Mouse (Mus musculus): ENCODE results near the gene Pigo. TPM values are rescaled to one million over a fixed set of nuclear protein-coding genes. Genes with fewer than 3 reads are reported as not detected.
"Not testable (repeated sequence)": the region's sequence is repeated elsewhere in the genome, so short reads cannot be mapped to it uniquely, and the experiment has no call there.

Pigo gene
- polyA plus RNA-seq, 1 experiment from 2014 or later: 22.2 TPM

GRCm38 (mm10) chr4:43010161-43011038 is 15.2 kb downstream of the Pigo start, which contains the start of gene Fancg:
Gene Fancg (minus strand): TSS chr4:43010506.
- peak; percentile 85 for DNase-seq (ENCODE audit: extremely low spot score, low spot score)
- Histone ChIP-seq H3K27me3 (ENCODE audit: poor library complexity, severe bottlenecking) (no peaks in the 10 kb centered on the region), H3K4me1 (peaks cover 30% of the 10 kb centered on the region), H3K36me3 (replicated peaks) (peaks cover 17% of the 10 kb centered on the region), H3K9me3 (no peaks in the 10 kb centered on the region), H3K27ac (peak within 1 kb of the TSS; percentile 93), H3K4me3 (peak within 1 kb of the TSS; percentile 75)
- WGBS: under 1% methylated on average over 37 of the region's 37 CpGs

GRCm38 (mm10) chr4:43005765-43006164 is 19.9 kb downstream of the Pigo start:
- H3K4me3 ChIP-seq: no peak overlapping the region
- no peaks in the 10 kb centered on the region for H3K27me3 ChIP-seq (ENCODE audit: poor library complexity, severe bottlenecking)
- peaks cover 22% of the 10 kb centered on the region for H3K4me1 ChIP-seq
- H3K36me3 ChIP-seq (replicated peaks): peaks cover 33% of the 10 kb centered on the region
- 62% methylated on average over 2 of the region's 2 CpGs for WGBS
- H3K27ac ChIP-seq: no peak overlapping the region
- DNase-seq (ENCODE audit: extremely low spot score, low spot score): no peak
- H3K9me3 ChIP-seq: no peaks in the 10 kb centered on the region

GRCm38 (mm10) chr4:43004951-43005350 is 20.7 kb downstream of the Pigo start:
- 92% methylated on average over 3 of the region's 3 CpGs for WGBS

GRCm38 (mm10) chr4:43002756-43003439 is 22.7 kb downstream of the Pigo start:
- H3K27ac ChIP-seq: no peak overlapping the region
- peaks cover 20% of the 10 kb centered on the region for H3K4me1 ChIP-seq
- no peaks in the 10 kb centered on the region for H3K9me3 ChIP-seq
- H3K36me3 ChIP-seq (replicated peaks): peaks cover 38% of the 10 kb centered on the region
- 84% methylated on average over 12 of the region's 12 CpGs for WGBS
- DNase-seq (ENCODE audit: extremely low spot score, low spot score): no peak
- H3K27me3 ChIP-seq (ENCODE audit: poor library complexity, severe bottlenecking): no peaks in the 10 kb centered on the region
- H3K4me3 ChIP-seq: no peak overlapping the region

More at GRCm38 (mm10) chr4:43004951-43005350, 20.7 kb downstream of the Pigo start:
- Histone ChIP-seq H3K4me3 (no peak overlapping the region), H3K9me3 (no peaks in the 10 kb centered on the region), H3K36me3 (replicated peaks) (peaks cover 33% of the 10 kb centered on the region), H3K4me1 (peaks cover 22% of the 10 kb centered on the region), H3K27me3 (ENCODE audit: poor library complexity, severe bottlenecking) (no peaks in the 10 kb centered on the region), H3K27ac (no peak overlapping the region)
- DNase-seq (ENCODE audit: extremely low spot score, low spot score): no peak

GRCm38 (mm10) chr4:43001272-43001671 is 24.3 kb downstream of the Pigo start:
- 86% methylated on average over 2 of the region's 2 CpGs for WGBS
- peak overlapping the region; percentile 99 for H3K27ac ChIP-seq
- peaks cover 30% of the 10 kb centered on the region for H3K4me1 ChIP-seq
- peaks cover 42% of the 10 kb centered on the region for H3K36me3 ChIP-seq (replicated peaks)
- no peak for DNase-seq (ENCODE audit: extremely low spot score, low spot score)
- H3K4me3 ChIP-seq: no peak overlapping the region
- no peaks in the 10 kb centered on the region for H3K27me3 ChIP-seq (ENCODE audit: poor library complexity, severe bottlenecking)
- no peaks in the 10 kb centered on the region for H3K9me3 ChIP-seq

- under 1% methylated on average over 56 of the region's 56 CpGs for WGBS
- H3K27ac ChIP-seq: peak within 1 kb of the TSS; percentile 99
- peaks cover 30% of the 10 kb centered on the region for H3K4me1 ChIP-seq
- peaks cover 46% of the 10 kb centered on the region for H3K36me3 ChIP-seq (replicated peaks)
- not testable (repeated sequence) for H3K27me3 ChIP-seq (ENCODE audit: poor library complexity, severe bottlenecking); H3K9me3 ChIP-seq
- peak; percentile 99 for DNase-seq (ENCODE audit: extremely low spot score, low spot score)
- H3K4me3 ChIP-seq: peak within 1 kb of the TSS; percentile 95
These were observed 25.3 kb downstream of the Pigo start, which contains the start of gene Vcp for GRCm38 (mm10) chr4:43000141-43000986. Gene Vcp (minus strand): TSS chr4:43000507.

GRCm38 (mm10) chr4:42999451-43000140 is 26.0 kb downstream of the Pigo start:
- DNase-seq (ENCODE audit: extremely low spot score, low spot score): peak; percentile 83
- H3K36me3 ChIP-seq (replicated peaks): peaks cover 47% of the 10 kb centered on the region
- peak overlapping the region; percentile 99 for H3K27ac ChIP-seq
- WGBS: under 1% methylated on average over 51 of the region's 51 CpGs
- H3K4me3 ChIP-seq: peak overlapping the region; percentile 95
- H3K9me3 ChIP-seq: no peaks in the 10 kb centered on the region
- peaks cover 30% of the 10 kb centered on the region for H3K4me1 ChIP-seq
- no peaks in the 10 kb centered on the region for H3K27me3 ChIP-seq (ENCODE audit: poor library complexity, severe bottlenecking)

GRCm38 (mm10) chr4:42998022-42998421 is 27.6 kb downstream of the Pigo start:
- no peak overlapping the region for H3K27ac ChIP-seq
- peaks cover 57% of the 10 kb centered on the region for H3K36me3 ChIP-seq (replicated peaks)
- 77% methylated on average over 2 of the region's 2 CpGs for WGBS
- H3K4me1 ChIP-seq: peaks cover 30% of the 10 kb centered on the region
- peak overlapping the region; percentile 95 for H3K4me3 ChIP-seq
- no peaks in the 10 kb centered on the region for H3K27me3 ChIP-seq (ENCODE audit: poor library complexity, severe bottlenecking)
- no peak for DNase-seq (ENCODE audit: extremely low spot score, low spot score)
- no peaks in the 10 kb centered on the region for H3K9me3 ChIP-seq

GRCm38 (mm10) chr4:42988296-42988695 is 37.3 kb downstream of the Pigo start:
- 88% methylated on average over 1 of the region's 1 CpGs for WGBS
- H3K9me3 ChIP-seq: no peaks in the 10 kb centered on the region
- H3K27ac ChIP-seq: no peak overlapping the region
- no peaks in the 10 kb centered on the region for H3K4me1 ChIP-seq
- H3K27me3 ChIP-seq (ENCODE audit: poor library complexity, severe bottlenecking): no peaks in the 10 kb centered on the region
- peaks cover 100% of the 10 kb centered on the region for H3K36me3 ChIP-seq (replicated peaks)
- DNase-seq (ENCODE audit: extremely low spot score, low spot score): no peak
- no peak overlapping the region for H3K4me3 ChIP-seq

GRCm38 (mm10) chr4:42980467-42980866 is 45.2 kb downstream of the Pigo start:
- not testable (repeated sequence) for DNase-seq (ENCODE audit: extremely low spot score, low spot score); H3K9me3 ChIP-seq; H3K27ac ChIP-seq; H3K27me3 ChIP-seq (ENCODE audit: poor library complexity, severe bottlenecking); H3K4me3 ChIP-seq; H3K4me1 ChIP-seq
- H3K36me3 ChIP-seq (replicated peaks): peaks cover 96% of the 10 kb centered on the region
- 93% methylated on average over 8 of the region's 8 CpGs for WGBS

GRCm38 (mm10) chr4:42978062-42978461 is 47.6 kb downstream of the Pigo start:
- Histone ChIP-seq H3K4me3 (no peak overlapping the region), H3K27me3 (ENCODE audit: poor library complexity, severe bottlenecking) (no peaks in the 10 kb centered on the region)
- DNase-seq (ENCODE audit: extremely low spot score, low spot score): no peak

GRCm38 (mm10) chr4:42973868-42974267 is 51.8 kb downstream of the Pigo start:
- WGBS: 85% methylated on average over 5 of the region's 5 CpGs
- Histone ChIP-seq H3K36me3 (replicated peaks) (peaks cover 37% of the 10 kb centered on the region), H3K27ac (no peak overlapping the region), H3K4me3 (no peak overlapping the region), H3K4me1 (no peaks in the 10 kb centered on the region), H3K9me3 (no peaks in the 10 kb centered on the region), H3K27me3 (ENCODE audit: poor library complexity, severe bottlenecking) (no peaks in the 10 kb centered on the region)
- DNase-seq (ENCODE audit: extremely low spot score, low spot score): no peak

More at GRCm38 (mm10) chr4:42978062-42978461, 47.6 kb downstream of the Pigo start:
- no peaks in the 10 kb centered on the region for H3K4me1 ChIP-seq
- H3K36me3 ChIP-seq (replicated peaks): peaks cover 79% of the 10 kb centered on the region
- no peak overlapping the region for H3K27ac ChIP-seq
- 90% methylated on average over 4 of the region's 4 CpGs for WGBS
- H3K9me3 ChIP-seq: no peaks in the 10 kb centered on the region

All from forebrain, embryonic 10.5 days (tissue).